Mouse (Mus musculus) hindbrain, postnatal 0 days (tissue): Measurements from ENCODE around the gene Phf20. TPM values are rescaled to one million over a fixed set of nuclear protein-coding genes. Genes with fewer than 3 reads are reported as not detected.

Source experiments
- ATAC-seq: fragments of 200-750 bp; cut with Nextera tagmentation; 2 replicates; pipeline ENCODE4 v1.8.0; 2017; ENCODE audit warnings: mild to moderate bottlenecking, moderate TSS enrichment, moderate library complexity
- DNase-seq: peaks from one replicate; pipeline ENCODE4 v3.0.0-alpha.2; 2015; ENCODE audit warnings: low spot score
- H3K27ac ChIP-seq: fragments of 300-500 bp; sonication (generic); 2 replicates; pipeline ENCODE4 v1.5.1; 2014; ENCODE audit warnings: mild to moderate bottlenecking
- H3K27me3 ChIP-seq: fragments of 300-500 bp; sonication (generic); 2 replicates; pipeline ENCODE4 v1.6.1; 2014; ENCODE audit warnings: low read length, mixed read lengths; ENCODE audit not compliant: insufficient read depth
- H3K36me3 ChIP-seq: fragments of 300-500 bp; sonication (generic); 2 replicates; pipeline ENCODE4 v1.6.1; 2014; ENCODE audit warnings: low read length, mixed read lengths; ENCODE audit not compliant: insufficient read depth
- H3K4me1 ChIP-seq: fragments of 300-500 bp; sonication (generic); 2 replicates; pipeline ENCODE4 v1.6.1; 2014; ENCODE audit warnings: antibody characterized with exemption, low read length, mixed read lengths; ENCODE audit not compliant: insufficient read depth
- H3K4me2 ChIP-seq: fragments of 300-500 bp; sonication (generic); 2 replicates; pipeline ENCODE4 v1.6.1; 2014; ENCODE audit warnings: low read depth, mild to moderate bottlenecking, low read length, moderate library complexity, mixed read lengths
- H3K4me3 ChIP-seq: fragments of 300-500 bp; sonication (generic); 2 replicates; pipeline ENCODE4 v1.5.1; 2014; ENCODE audit warnings: low read length
- H3K9ac ChIP-seq: fragments of 300-500 bp; sonication (generic); replicated peaks from 2 replicates; pipeline ENCODE4 v1.6.1; 2014; ENCODE audit warnings: mild to moderate bottlenecking, low read length, moderate library complexity, mixed read lengths
- H3K9me3 ChIP-seq: fragments of 300-500 bp; sonication (generic); 2 replicates; pipeline ENCODE4 v1.6.1; 2016; ENCODE audit warnings: low read length, mixed read lengths
- CTCF ChIP-seq: IDR thresholded peaks from 2 replicates; pipeline ENCODE4 v1.5.1; 2016; ENCODE audit warnings: antibody characterized with exemption, control low read depth, low read depth
- WGBS: fragments of 180-500 bp; shearing (Covaris S2); extraction: QIAGEN DNeasy Blood & Tissue Kit; methylation state at CpG from one replicate; pipeline ENCODE4 v1.1.7; 2014; 5-methylcytosine and 5-hydroxymethylcytosine counted together
- polyA plus RNA-seq: library from polyadenylated mRNA; unstranded; fragments of >200 nt; fragmentation: Nextera tagmentation; extraction: Ambion mirVana; gene quantifications from 2 replicates; pipeline ENCODE4 v1.2.1, GENCODE M21; 2015
- total RNA-seq: library from RNA; depleted of rRNA; stranded (reverse); fragments of >200 nt; gene quantifications from 2 replicates; pipeline ENCODE4 v1.2.3, GENCODE M21; 2014

Gene Phf20
- total and polyA plus RNA-seq, 2 experiments from 2014 or later = 27.3 to 100 TPM

- Histone ChIP-seq H3K27ac (no peak overlapping the region), H3K4me2 (peak overlapping the region; percentile 79; the same call in 1 of the 2 replicates), H3K9ac (no peak overlapping the region), H3K9me3 (no peaks in the 10 kb centered on the region), H3K4me3 (peak overlapping the region; percentile 78; the same call in 1 of the 2 replicates), H3K27me3 (no peaks in the 10 kb centered on the region), H3K36me3 (0 out of 2 replicates have a peak, but pooled peaks cover 4% of the 10 kb centered on the region), H3K4me1 (no peaks in the 10 kb centered on the region)
- DNase-seq = no peak
- TF ChIP-seq CTCF = no peak
- no peak for ATAC-seq
- WGBS = 93% methylated on average over 5 of the region's 5 CpGs
Observed at GRCm38 (mm10) chr2:156310945-156311344, 114.7 kb downstream of the Phf20 start.

- 0 out of 2 replicates have a peak, but pooled peaks cover 4% of the 10 kb centered on the region for H3K36me3 ChIP-seq
- no peaks in the 10 kb centered on the region for H3K27me3 ChIP-seq
- peak overlapping the region; percentile 98 for H3K27ac ChIP-seq
- peak overlapping the region; percentile 86 for H3K9ac ChIP-seq
- peak overlapping the region; percentile 78 for H3K4me3 ChIP-seq
- no peak for TF ChIP-seq CTCF
- no peaks in the 10 kb centered on the region for H3K9me3 ChIP-seq
- ATAC-seq = peak; percentile 1; the same call in 1 of the 2 replicates
- peak overlapping the region; percentile 79 for H3K4me2 ChIP-seq
- H3K4me1 ChIP-seq = no peaks in the 10 kb centered on the region
- 18% methylated on average over 8 of the region's 8 CpGs for WGBS
- DNase-seq = peak; percentile 31
Observed at GRCm38 (mm10) chr2:156311441-156311840, 115.2 kb downstream of the Phf20 start.

- WGBS = 2% methylated on average over 53 of the region's 53 CpGs
- Histone ChIP-seq H3K4me1 (no peaks in the 10 kb centered on the region), H3K9ac (peak overlapping the region; percentile 86), H3K9me3 (no peaks in the 10 kb centered on the region), H3K27me3 (no peaks in the 10 kb centered on the region), H3K4me2 (peak overlapping the region; percentile 79), H3K36me3 (0 out of 2 replicates have a peak, but pooled peaks cover 4% of the 10 kb centered on the region), H3K4me3 (peak overlapping the region; percentile 78), H3K27ac (peak overlapping the region; percentile 98)
- DNase-seq (no peak), ATAC-seq (peak; percentile 76)
- TF ChIP-seq CTCF = no peak
Observed at GRCm38 (mm10) chr2:156311841-156312291, 115.6 kb downstream of the Phf20 start.

GRCm38 (mm10) chr2:156312297-156312897 lies 116.1 kb downstream of the Phf20 start, which contains the start of the genes Cnbd2 and Scand1:
Gene Cnbd2 (plus strand): TSS chr2:156312299.
Gene Scand1 (minus strand): TSS chr2:156312704.
- peak; percentile 93 for ATAC-seq
- no peaks in the 10 kb centered on the region for H3K4me1 ChIP-seq
- H3K27ac ChIP-seq = peak within 1 kb of the TSS; percentile 98
- DNase-seq = peak; percentile 91
- H3K9me3 ChIP-seq = no peaks in the 10 kb centered on the region
- 0 out of 2 replicates have a peak, but pooled peaks cover 4% of the 10 kb centered on the region for H3K36me3 ChIP-seq
- H3K4me3 ChIP-seq = peak within 1 kb of the TSS; percentile 78
- H3K4me2 ChIP-seq = peak within 1 kb of the TSS; percentile 79
- under 1% methylated on average over 46 of the region's 49 CpGs for WGBS
- no peaks in the 10 kb centered on the region for H3K27me3 ChIP-seq
- peak within 1 kb of the TSS; percentile 86 for H3K9ac ChIP-seq
- peak; percentile 52 for TF ChIP-seq CTCF

- WGBS = 54% methylated on average over 3 of the region's 3 CpGs
- Histone ChIP-seq H3K9ac (peak overlapping the region; percentile 86; the same call in 1 of the 2 replicates), H3K27me3 (no peaks in the 10 kb centered on the region), H3K36me3 (no peaks in the 10 kb centered on the region), H3K27ac (peak overlapping the region; percentile 98; the same call in 1 of the 2 replicates), H3K4me2 (peak overlapping the region; percentile 79), H3K9me3 (no peaks in the 10 kb centered on the region), H3K4me3 (peak overlapping the region; percentile 78), H3K4me1 (no peaks in the 10 kb centered on the region)
- ATAC-seq (no peak), DNase-seq (no peak)
- 0 out of 2 replicates have a peak, but pooled peaks have one; percentile 11 for TF ChIP-seq CTCF
Observed at GRCm38 (mm10) chr2:156313153-156313552, 116.9 kb downstream of the Phf20 start.

GRCm38 (mm10) chr2:156314811-156315210 lies 118.5 kb downstream of the Phf20 start:
- no peak overlapping the region for H3K27ac ChIP-seq
- no peak overlapping the region for H3K4me3 ChIP-seq
- H3K27me3 ChIP-seq = no peaks in the 10 kb centered on the region
- H3K9me3 ChIP-seq = no peaks in the 10 kb centered on the region
- ATAC-seq (no peak), DNase-seq (no peak)
- no peak for TF ChIP-seq CTCF
- WGBS = 95% methylated on average over 6 of the region's 6 CpGs
- no peak overlapping the region for H3K4me2 ChIP-seq
- no peak overlapping the region for H3K9ac ChIP-seq
- no peaks in the 10 kb centered on the region for H3K4me1 ChIP-seq
- H3K36me3 ChIP-seq = no peaks in the 10 kb centered on the region

GRCm38 (mm10) chr2:156318491-156318890 lies 122.2 kb downstream of the Phf20 start:
- Histone ChIP-seq H3K4me2 (no peak overlapping the region), H3K4me3 (no peak overlapping the region), H3K27me3 (no peaks in the 10 kb centered on the region), H3K9me3 (no peaks in the 10 kb centered on the region), H3K27ac (no peak overlapping the region), H3K4me1 (no peaks in the 10 kb centered on the region), H3K36me3 (no peaks in the 10 kb centered on the region), H3K9ac (no peak overlapping the region)
- no peak for TF ChIP-seq CTCF
- DNase-seq (no peak), ATAC-seq (no peak)
